Mouse (Mus musculus): ENCODE measurements around the gene Gramd4.

Gramd4 gene

DNA sequence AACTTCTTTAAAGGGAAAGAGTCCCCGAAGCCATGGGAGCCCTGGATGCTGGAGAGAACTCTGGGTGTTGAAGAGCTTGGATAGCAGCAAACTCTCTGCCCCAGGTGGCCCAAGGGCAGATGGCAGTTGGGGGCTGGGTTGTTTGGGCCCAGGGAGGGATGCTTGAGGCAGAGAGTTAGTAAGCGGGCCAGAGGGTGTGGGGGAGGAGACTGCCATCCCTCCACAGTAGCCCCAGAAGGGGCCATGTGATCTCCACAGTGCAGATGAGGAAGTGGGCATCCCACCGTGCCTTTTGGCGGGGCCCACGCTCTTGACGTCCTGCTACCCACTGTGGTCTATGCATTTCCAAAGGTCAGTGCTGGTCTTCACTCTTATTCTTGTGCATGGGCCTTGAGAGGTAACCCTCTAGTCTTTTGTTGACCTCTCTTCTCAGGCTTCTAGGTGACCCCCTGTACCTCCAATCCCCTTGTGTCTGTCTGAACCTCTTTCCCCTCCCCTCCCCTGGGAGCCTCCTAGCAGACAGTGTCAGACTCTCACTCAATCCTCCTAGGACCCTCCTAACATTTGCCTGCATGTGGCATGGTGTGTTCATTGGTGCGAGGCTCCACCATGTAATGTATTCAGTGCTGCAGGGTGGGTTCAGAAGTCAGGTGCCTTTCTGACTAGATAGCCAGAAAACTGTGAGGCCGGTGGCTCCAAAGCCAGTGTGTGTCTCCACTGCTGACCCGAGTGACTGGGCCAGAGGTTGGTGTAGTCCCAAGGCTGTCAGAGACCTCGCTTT lies 11.7 kb downstream of the Gramd4 start:
- in situ Hi-C loops (cut with MboI), result no loop called here

DNA sequence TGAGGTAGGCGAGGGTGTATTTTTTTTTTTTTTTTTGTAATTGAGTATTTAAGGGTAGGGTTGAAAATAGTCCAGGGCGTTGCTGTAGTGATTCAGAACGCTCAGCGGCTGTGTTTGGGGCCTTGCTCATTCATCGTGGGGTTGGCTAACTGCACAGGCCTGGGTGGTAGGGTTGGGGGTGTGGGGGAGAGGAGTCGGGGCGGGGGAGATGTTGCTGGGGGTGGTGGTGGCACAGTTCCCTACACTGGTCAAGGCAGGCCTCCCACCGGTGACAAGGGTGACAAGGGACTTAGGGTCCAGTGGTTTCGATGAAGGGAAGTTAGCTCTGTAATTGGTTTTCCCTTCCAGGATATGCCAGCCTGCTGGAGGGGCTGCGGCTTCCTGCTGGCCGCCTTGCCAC lies 12.9 kb downstream of the Gramd4 start:
- in situ Hi-C loops (cut with MboI), result no loop called here

- in situ Hi-C loops (cut with MboI), result no loop called here
These were observed 13.7 kb downstream of the Gramd4 start for GRCm38 (mm10) chr15:86071166-86071565.

DNA sequence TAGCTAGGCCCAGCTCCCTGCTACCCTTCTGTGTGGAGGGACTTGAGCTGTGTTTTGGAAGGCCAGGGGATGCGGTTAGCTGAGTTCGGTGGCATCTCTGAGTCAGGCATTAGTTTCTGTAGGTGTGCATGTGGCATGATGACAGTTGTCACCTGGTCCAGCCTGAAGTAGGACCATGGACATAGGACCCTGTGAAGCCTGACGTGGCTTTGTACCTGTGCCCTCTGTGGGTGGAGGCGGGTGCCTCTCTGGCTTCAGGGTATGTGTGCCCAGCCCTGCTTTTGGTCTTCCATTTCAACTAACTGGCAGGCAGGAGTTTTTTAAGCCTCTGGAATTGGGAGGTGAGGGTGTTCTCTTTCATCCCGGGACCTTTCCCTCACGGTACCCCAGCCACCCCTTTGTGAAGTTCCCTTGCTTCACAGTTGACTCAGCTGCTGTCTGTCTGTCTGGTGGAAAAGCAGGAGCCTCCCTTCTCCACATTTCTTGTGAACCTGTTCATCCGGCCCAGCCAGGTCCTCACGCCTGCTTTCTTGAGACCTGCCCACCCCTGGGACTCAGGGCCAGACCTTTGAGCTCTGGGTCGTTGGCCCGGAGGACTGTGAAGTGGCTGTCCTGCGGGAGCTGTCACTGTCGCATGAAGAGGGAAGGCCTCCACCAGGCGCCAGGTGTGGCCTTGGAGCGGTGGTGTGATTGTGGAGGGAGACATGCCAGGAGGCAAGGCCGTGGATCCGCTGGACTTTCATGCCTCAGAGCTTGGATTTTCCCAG lies 16.9 kb downstream of the Gramd4 start:
- in situ Hi-C loops (cut with MboI), result no loop called here

GRCm38 (mm10) chr15:86075305-86076047 lies 18.0 kb downstream of the Gramd4 start:
- in situ Hi-C loops (cut with MboI), result no loop called here

DNA sequence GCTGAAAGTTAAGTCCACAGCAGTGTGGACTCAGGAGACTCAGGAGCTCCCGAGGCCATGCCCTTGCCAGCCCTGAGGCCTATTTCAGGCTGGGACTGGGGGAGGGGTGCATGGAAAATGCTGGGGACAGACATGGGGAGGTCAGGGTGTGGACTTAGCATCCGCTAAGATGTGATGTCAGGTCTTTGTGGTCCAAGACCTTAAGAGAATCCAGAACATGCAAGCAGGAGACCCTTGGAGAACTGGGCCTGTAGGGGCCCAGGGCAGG lies 18.5 kb downstream of the Gramd4 start:
- in situ Hi-C loops (cut with MboI), result no loop called here

GRCm38 (mm10) chr15:86076378-86076777 lies 18.9 kb downstream of the Gramd4 start:
- in situ Hi-C loops (cut with MboI), result no loop called here

- in situ Hi-C loops (cut with MboI), result no loop called here
These were observed 20.4 kb downstream of the Gramd4 start for GRCm38 (mm10) chr15:86077934-86078333.

DNA sequence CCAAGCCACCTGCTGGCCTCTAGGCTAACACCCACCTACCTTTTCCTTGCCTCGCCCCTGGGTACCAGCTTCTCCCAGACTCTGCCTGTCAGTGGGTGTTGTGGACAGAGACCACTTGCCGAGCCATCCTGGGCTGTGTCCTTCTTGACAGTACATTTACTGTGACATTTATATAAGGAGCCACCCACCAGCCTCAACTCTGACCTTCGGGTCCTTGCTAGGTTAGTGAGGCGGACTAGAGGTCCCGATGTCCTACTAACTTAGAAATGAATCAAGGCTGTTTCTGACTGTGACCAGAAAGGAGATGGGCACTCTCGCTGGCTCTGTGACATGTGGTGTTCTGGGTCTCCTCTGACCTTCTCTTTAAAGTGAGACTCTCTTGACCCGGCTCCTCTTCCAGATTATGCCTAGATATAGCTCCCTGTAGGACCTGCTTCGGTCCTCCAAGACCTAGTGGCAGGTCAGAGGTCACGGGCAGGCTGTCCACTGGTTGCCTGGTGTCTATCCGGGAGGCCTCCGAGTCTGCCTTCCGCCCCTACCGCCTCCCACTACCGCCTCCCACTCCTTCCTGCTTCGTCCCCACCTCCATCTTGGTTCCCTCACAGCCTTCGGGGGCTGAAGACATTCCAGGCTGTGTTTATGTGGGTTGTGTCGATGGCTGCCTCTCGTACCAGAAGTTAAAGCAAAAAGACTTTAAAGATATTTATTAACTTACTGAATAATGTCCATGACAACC lies 21.2 kb downstream of the Gramd4 start:
- in situ Hi-C loops (cut with MboI), result no loop called here

- in situ Hi-C loops (cut with MboI), result no loop called here
These were observed 22.0 kb downstream of the Gramd4 start for GRCm38 (mm10) chr15:86079467-86079866.

DNA sequence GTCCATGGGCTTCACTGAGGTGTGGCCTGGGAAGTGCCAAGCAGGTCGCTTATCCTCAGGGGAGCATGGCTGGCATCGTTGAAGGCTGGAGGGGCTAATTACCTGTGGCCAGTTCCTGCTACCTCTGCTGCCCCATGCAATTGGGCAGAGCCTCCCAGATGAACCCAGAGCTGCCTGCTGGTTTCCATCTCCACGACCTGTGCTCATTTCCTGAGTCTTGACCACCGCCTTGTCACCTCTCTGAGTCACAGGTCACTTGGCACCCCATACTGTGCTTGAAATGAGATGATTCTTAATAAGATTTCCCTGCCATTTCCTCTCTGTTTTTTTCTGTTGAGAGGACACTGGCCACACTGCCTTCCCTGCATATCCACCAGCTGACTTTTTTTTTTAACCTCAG lies 22.4 kb downstream of the Gramd4 start:
- in situ Hi-C loops (cut with MboI), result no loop called here

- in situ Hi-C loops (cut with MboI), result no loop called here
These were observed 22.9 kb downstream of the Gramd4 start for GRCm38 (mm10) chr15:86080408-86080807.

DNA sequence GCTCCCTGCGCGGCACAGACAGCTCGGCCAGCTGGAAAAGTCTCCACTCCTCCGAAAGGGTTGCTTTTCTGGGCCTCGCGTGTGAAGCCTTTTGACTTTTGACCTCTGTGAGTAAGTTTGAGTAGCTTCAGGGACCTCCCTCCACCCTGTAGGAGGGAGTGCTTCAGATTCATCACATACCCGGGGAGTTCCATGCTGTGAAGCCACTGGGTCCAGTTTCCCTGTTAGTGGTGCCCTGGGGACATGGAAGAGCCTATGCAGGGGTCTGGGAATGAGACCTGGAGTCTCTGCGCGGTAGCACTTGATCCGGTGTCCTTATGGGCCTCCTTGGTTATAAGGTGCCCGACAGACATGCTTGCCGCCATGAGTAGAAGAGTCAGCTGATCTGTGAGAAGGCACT lies 24.2 kb downstream of the Gramd4 start:
- in situ Hi-C loops (cut with MboI), result no loop called here

DNA sequence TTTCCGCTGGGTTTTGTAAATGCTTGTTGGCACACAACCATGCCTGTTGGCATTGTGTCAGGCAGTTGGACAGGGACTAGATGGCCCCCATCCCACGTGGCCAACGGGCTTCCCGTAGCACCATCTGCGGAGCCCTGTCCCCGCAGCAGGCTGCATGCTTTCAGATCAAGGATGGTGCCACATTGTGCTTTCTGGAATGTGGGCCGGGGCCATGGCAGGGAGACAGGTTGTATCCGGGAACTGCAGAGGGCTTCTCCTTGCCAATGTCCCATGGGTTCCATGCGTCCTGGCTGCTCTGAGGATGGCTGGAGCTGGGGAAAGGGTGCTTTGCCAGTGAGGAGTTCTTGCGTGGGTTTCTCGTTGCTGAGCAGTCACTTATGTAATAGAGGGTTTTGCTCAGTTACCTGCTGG lies 25.1 kb downstream of the Gramd4 start:
- in situ Hi-C loops (cut with MboI), result no loop called here

DNA sequence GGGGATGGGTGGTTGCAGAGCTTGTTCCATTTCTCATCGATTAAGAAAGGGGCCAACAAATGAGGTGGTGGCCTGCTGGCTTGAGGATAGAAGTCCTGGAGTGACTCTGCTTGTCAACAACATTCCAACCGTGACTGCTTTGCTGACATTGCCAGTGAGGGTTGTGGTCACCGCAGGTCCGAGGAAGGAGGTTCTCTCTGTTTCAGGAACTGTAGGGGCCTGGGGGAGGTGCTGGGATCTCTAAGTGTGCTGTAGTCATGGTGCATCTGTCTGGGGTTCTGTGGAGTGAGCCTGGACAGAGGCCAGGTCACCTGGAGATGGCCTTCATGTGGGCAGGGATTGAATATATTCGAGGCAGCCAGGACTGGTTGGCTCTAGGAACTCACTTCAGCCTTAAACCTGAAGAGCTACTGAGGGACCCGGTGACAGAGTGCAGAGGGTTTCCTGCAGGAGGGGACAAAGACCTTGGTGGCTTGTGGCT lies 25.8 kb downstream of the Gramd4 start:
- in situ Hi-C loops (cut with MboI), result no loop called here

- in situ Hi-C loops (cut with MboI), result no loop called here
These were observed 28.1 kb downstream of the Gramd4 start for GRCm38 (mm10) chr15:86085301-86086225.

- in situ Hi-C loops (cut with MboI), result no loop called here
These were observed 28.8 kb downstream of the Gramd4 start for GRCm38 (mm10) chr15:86086291-86086706.

- in situ Hi-C loops (cut with MboI), result no loop called here
These were observed 30.2 kb downstream of the Gramd4 start for GRCm38 (mm10) chr15:86087591-86088149.

DNA sequence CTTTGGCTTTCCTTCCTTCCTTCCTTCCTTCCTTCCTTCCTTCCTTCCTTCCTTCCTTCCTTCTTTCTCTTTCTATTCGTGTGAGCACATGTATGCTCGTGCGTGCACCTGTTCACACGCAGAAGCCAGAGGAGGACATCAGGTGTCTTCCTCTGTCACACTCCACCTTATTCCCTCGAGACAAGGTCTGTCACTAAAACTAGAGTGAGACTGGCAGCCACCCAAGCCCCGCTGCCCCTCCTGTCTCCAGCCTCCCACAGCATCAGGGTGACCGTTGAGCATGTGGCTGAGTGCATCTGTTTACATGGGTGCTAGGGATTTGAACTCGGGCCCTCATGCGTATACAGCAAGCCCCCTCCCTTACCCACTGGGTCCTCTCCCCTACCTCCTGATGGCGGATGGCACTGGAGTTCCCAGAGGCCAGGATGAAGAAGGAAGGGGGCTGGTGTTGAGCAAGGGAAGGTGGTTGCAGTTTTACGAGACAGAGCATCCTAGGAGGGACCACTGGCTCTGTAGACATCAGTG lies 30.8 kb downstream of the Gramd4 start:
- in situ Hi-C loops (cut with MboI), result no loop called here

- in situ Hi-C loops (cut with MboI), result no loop called here
These were observed 31.7 kb downstream of the Gramd4 start for GRCm38 (mm10) chr15:86089091-86089744.

Measured in mature B cell (primary cell).